Mouse (Mus musculus): ENCODE data around the gene Ubc. TPM values are rescaled to one million over a fixed set of nuclear protein-coding genes. Genes with fewer than 3 reads are reported as not detected.

The Ubc gene
- polyA plus RNA-seq, 1 experiment from 2014 or later, result 893 TPM

GRCm38 (mm10) chr5:125337526-125337925 is 52.5 kb downstream of the Ubc start:
- H3K4me1 ChIP-seq, result peaks cover 30% of the 10 kb centered on the region
- H3K27ac ChIP-seq, result no peak overlapping the region
- no peak for ATAC-seq (ENCODE audit: insufficient read depth, low FRiP score, low read depth)
- no peak overlapping the region for H3K9ac ChIP-seq
- H3K36me3 ChIP-seq, result no peaks in the 10 kb centered on the region
- H3K27me3 ChIP-seq (replicated peaks), result no peaks in the 10 kb centered on the region
- no peaks in the 10 kb centered on the region for H3K9me3 ChIP-seq
- H3K4me3 ChIP-seq (replicated peaks), result no peak overlapping the region
- 65% methylated on average over 7 of the region's 7 CpGs for WGBS
- no peak overlapping the region for H3K4me2 ChIP-seq

GRCm38 (mm10) chr5:125337012-125337411 is 53.0 kb downstream of the Ubc start:
- Histone ChIP-seq H3K9ac (no peak overlapping the region), H3K27me3 (replicated peaks) (no peaks in the 10 kb centered on the region), H3K9me3 (no peaks in the 10 kb centered on the region), H3K4me1 (peaks cover 30% of the 10 kb centered on the region), H3K27ac (no peak overlapping the region), H3K36me3 (no peaks in the 10 kb centered on the region), H3K4me2 (no peak overlapping the region), H3K4me3 (replicated peaks) (no peak overlapping the region)
- ATAC-seq (ENCODE audit: insufficient read depth, low FRiP score, low read depth), result no peak
- 37% methylated on average over 9 of the region's 9 CpGs for WGBS

Other genes with a start within 250 kb of the Ubc start
- gene Ncor2, start 211.0 kb downstream of the Ubc start, polyA plus RNA-seq (2015; fragmentation: Nextera tagmentation; extraction: Ambion mirVana), result 26.7 and 32.5 TPM in 2 replicates
- gene Scarb1, start 49.1 kb downstream of the Ubc start, polyA plus RNA-seq (2015; fragmentation: Nextera tagmentation; extraction: Ambion mirVana), result 61.9 and 67.9 TPM in 2 replicates
- 0.21 and 0.67 TPM in 2 replicates for gene Gm10382, start 880 bp downstream of the Ubc start, polyA plus RNA-seq (2015; fragmentation: Nextera tagmentation; extraction: Ambion mirVana)
- gene Dhx37, start 43.9 kb upstream of the Ubc start, polyA plus RNA-seq (2015; fragmentation: Nextera tagmentation; extraction: Ambion mirVana), result 10.8 and 11.5 TPM in 2 replicates
- 45.5 and 46.6 TPM in 2 replicates for gene Bri3bp, start 51.4 kb upstream of the Ubc start, polyA plus RNA-seq (2015; fragmentation: Nextera tagmentation; extraction: Ambion mirVana)
- gene Aacs, start 85.6 kb upstream of the Ubc start, polyA plus RNA-seq (2015; fragmentation: Nextera tagmentation; extraction: Ambion mirVana), result 58.8 and 61.4 TPM in 2 replicates
- gene Tmem132b, start 141.6 kb upstream of the Ubc start, polyA plus RNA-seq (2015; fragmentation: Nextera tagmentation; extraction: Ambion mirVana), result 0.34 and 0.62 TPM in 2 replicates

All from stomach, embryonic 15.5 days (tissue).